Mouse (Mus musculus): Measurements from ENCODE around the gene Atp1a3. TPM values are rescaled to one million over a fixed set of nuclear protein-coding genes. Genes with fewer than 3 reads are reported as not detected.

The Atp1a3 gene
- polyA plus RNA-seq, 1 experiment from 2014 or later = 6.8 TPM

- H3K27ac ChIP-seq (replicated peaks; ENCODE audit: low read depth, low read length) = no peak overlapping the region
- DNase-seq (ENCODE audit: low spot score) (no peak), ATAC-seq (replicated peaks; ENCODE audit: insufficient number of reproducible peaks, low FRiP score, low TSS enrichment, low read depth) (no peak)
- H3K4me1 ChIP-seq (ENCODE audit: control insufficient read depth, insufficient read depth, low read length) = no peaks in the 10 kb centered on the region
- WGBS = 82% methylated on average over 3 of the region's 3 CpGs
- H3K36me3 ChIP-seq (replicated peaks; ENCODE audit: control insufficient read depth, insufficient read depth, low read depth, low read length) = no peaks in the 10 kb centered on the region
- H3K4me2 ChIP-seq (ENCODE audit: low read depth, low read length) = no peak overlapping the region
- H3K9ac ChIP-seq (replicated peaks; ENCODE audit: low read length) = no peak overlapping the region
- no peak overlapping the region for H3K4me3 ChIP-seq (ENCODE audit: low read depth, low read length)
- H3K27me3 ChIP-seq (ENCODE audit: control insufficient read depth, insufficient read depth, low read length) = no peaks in the 10 kb centered on the region
- no peaks in the 10 kb centered on the region for H3K9me3 ChIP-seq (replicated peaks; ENCODE audit: control insufficient read depth, low read length)
These were observed 35.4 kb downstream of the Atp1a3 start for GRCm38 (mm10) chr7:24970341-24970740.

- Histone ChIP-seq H3K4me3 (ENCODE audit: low read depth, low read length) (no peak overlapping the region), H3K4me1 (ENCODE audit: control insufficient read depth, insufficient read depth, low read length) (no peaks in the 10 kb centered on the region; the same call in 1 of the 2 replicates), H3K9ac (replicated peaks; ENCODE audit: low read length) (no peak overlapping the region), H3K4me2 (ENCODE audit: low read depth, low read length) (no peak overlapping the region), H3K36me3 (replicated peaks; ENCODE audit: control insufficient read depth, insufficient read depth, low read depth, low read length) (no peaks in the 10 kb centered on the region), H3K27me3 (ENCODE audit: control insufficient read depth, insufficient read depth, low read length) (no peaks in the 10 kb centered on the region), H3K9me3 (replicated peaks; ENCODE audit: control insufficient read depth, low read length) (no peaks in the 10 kb centered on the region), H3K27ac (replicated peaks; ENCODE audit: low read depth, low read length) (no peak overlapping the region; the same call in 1 of the 2 replicates)
- 73% methylated on average over 12 of the region's 12 CpGs for WGBS
- no peak for ATAC-seq (replicated peaks; ENCODE audit: insufficient number of reproducible peaks, low FRiP score, low TSS enrichment, low read depth)
- no peak for DNase-seq (ENCODE audit: low spot score)
These were observed 36.0 kb downstream of the Atp1a3 start for GRCm38 (mm10) chr7:24969805-24970204.

GRCm38 (mm10) chr7:24968463-24968862 is 37.3 kb downstream of the Atp1a3 start:
- no peak overlapping the region for H3K4me3 ChIP-seq (ENCODE audit: low read depth, low read length)
- 75% methylated on average over 6 of the region's 6 CpGs for whole genome bisulfite sequencing
- no peaks in the 10 kb centered on the region for H3K36me3 ChIP-seq (replicated peaks; ENCODE audit: control insufficient read depth, insufficient read depth, low read depth, low read length)
- no peak overlapping the region for H3K27ac ChIP-seq (replicated peaks; ENCODE audit: low read depth, low read length)
- H3K4me2 ChIP-seq (ENCODE audit: low read depth, low read length) = no peak overlapping the region
- no peak for DNase-seq (ENCODE audit: low spot score)
- no peaks in the 10 kb centered on the region for H3K9me3 ChIP-seq (replicated peaks; ENCODE audit: control insufficient read depth, low read length)
- H3K9ac ChIP-seq (replicated peaks; ENCODE audit: low read length) = no peak overlapping the region
- ATAC-seq (replicated peaks; ENCODE audit: insufficient number of reproducible peaks, low FRiP score, low TSS enrichment, low read depth) = no peak
- no peaks in the 10 kb centered on the region for H3K27me3 ChIP-seq (ENCODE audit: control insufficient read depth, insufficient read depth, low read length)
- no peaks in the 10 kb centered on the region; the same call in 1 of the 2 replicates for H3K4me1 ChIP-seq (ENCODE audit: control insufficient read depth, insufficient read depth, low read length)

GRCm38 (mm10) chr7:24967966-24968365 is 37.8 kb downstream of the Atp1a3 start:
- Histone ChIP-seq H3K27ac (replicated peaks; ENCODE audit: low read depth, low read length) (no peak overlapping the region), H3K4me1 (ENCODE audit: control insufficient read depth, insufficient read depth, low read length) (no peaks in the 10 kb centered on the region; the same call in 1 of the 2 replicates), H3K27me3 (ENCODE audit: control insufficient read depth, insufficient read depth, low read length) (no peaks in the 10 kb centered on the region), H3K9ac (replicated peaks; ENCODE audit: low read length) (no peak overlapping the region), H3K9me3 (replicated peaks; ENCODE audit: control insufficient read depth, low read length) (no peaks in the 10 kb centered on the region), H3K36me3 (replicated peaks; ENCODE audit: control insufficient read depth, insufficient read depth, low read depth, low read length) (no peaks in the 10 kb centered on the region), H3K4me3 (ENCODE audit: low read depth, low read length) (no peak overlapping the region), H3K4me2 (ENCODE audit: low read depth, low read length) (no peak overlapping the region)
- no peak for ATAC-seq (replicated peaks; ENCODE audit: insufficient number of reproducible peaks, low FRiP score, low TSS enrichment, low read depth)
- DNase-seq (ENCODE audit: low spot score) = no peak
- 84% methylated on average over 8 of the region's 8 CpGs for WGBS

GRCm38 (mm10) chr7:24964897-24965535 is 40.7 kb downstream of the Atp1a3 start:
- DNase-seq (ENCODE audit: low spot score) (peak; percentile 88), ATAC-seq (replicated peaks; ENCODE audit: insufficient number of reproducible peaks, low FRiP score, low TSS enrichment, low read depth) (no peak)
- H3K27me3 ChIP-seq (ENCODE audit: control insufficient read depth, insufficient read depth, low read length) = no peaks in the 10 kb centered on the region
- H3K9ac ChIP-seq (replicated peaks; ENCODE audit: low read length) = no peak overlapping the region
- H3K4me2 ChIP-seq (ENCODE audit: low read depth, low read length) = no peak overlapping the region
- H3K4me1 ChIP-seq (ENCODE audit: control insufficient read depth, insufficient read depth, low read length) = no peaks in the 10 kb centered on the region; the same call in 1 of the 2 replicates
- no peak overlapping the region for H3K4me3 ChIP-seq (ENCODE audit: low read depth, low read length)
- no peaks in the 10 kb centered on the region for H3K9me3 ChIP-seq (replicated peaks; ENCODE audit: control insufficient read depth, low read length)
- H3K27ac ChIP-seq (replicated peaks; ENCODE audit: low read depth, low read length) = no peak overlapping the region
- WGBS = 8% methylated on average over 5 of the region's 5 CpGs
- no peaks in the 10 kb centered on the region for H3K36me3 ChIP-seq (replicated peaks; ENCODE audit: control insufficient read depth, insufficient read depth, low read depth, low read length)

- H3K27ac ChIP-seq (replicated peaks; ENCODE audit: low read depth, low read length) = no peak overlapping the region
- ATAC-seq (replicated peaks; ENCODE audit: insufficient number of reproducible peaks, low FRiP score, low TSS enrichment, low read depth) = no peak
- no peak overlapping the region for H3K4me3 ChIP-seq (ENCODE audit: low read depth, low read length)
- DNase-seq (ENCODE audit: low spot score) = no peak
- 76% methylated on average over 2 of the region's 2 CpGs for WGBS
- H3K9ac ChIP-seq (replicated peaks; ENCODE audit: low read length) = no peak overlapping the region
- no peaks in the 10 kb centered on the region; the same call in 1 of the 2 replicates for H3K4me1 ChIP-seq (ENCODE audit: control insufficient read depth, insufficient read depth, low read length)
- no peak overlapping the region for H3K4me2 ChIP-seq (ENCODE audit: low read depth, low read length)
- H3K27me3 ChIP-seq (ENCODE audit: control insufficient read depth, insufficient read depth, low read length) = no peaks in the 10 kb centered on the region
- H3K9me3 ChIP-seq (replicated peaks; ENCODE audit: control insufficient read depth, low read length) = no peaks in the 10 kb centered on the region
- no peaks in the 10 kb centered on the region for H3K36me3 ChIP-seq (replicated peaks; ENCODE audit: control insufficient read depth, insufficient read depth, low read depth, low read length)
These were observed 41.5 kb downstream of the Atp1a3 start for GRCm38 (mm10) chr7:24964288-24964687.

GRCm38 (mm10) chr7:24955226-24955625 is 50.5 kb downstream of the Atp1a3 start:
- 2% methylated on average over 26 of the region's 33 CpGs for WGBS
- no peak for ATAC-seq (replicated peaks; ENCODE audit: insufficient number of reproducible peaks, low FRiP score, low TSS enrichment, low read depth)
- no peak for DNase-seq (ENCODE audit: low spot score)
- H3K36me3 ChIP-seq (replicated peaks; ENCODE audit: control insufficient read depth, insufficient read depth, low read depth, low read length) = no peaks in the 10 kb centered on the region
- peak overlapping the region; percentile 63 for H3K4me2 ChIP-seq (ENCODE audit: low read depth, low read length)
- H3K27me3 ChIP-seq (ENCODE audit: control insufficient read depth, insufficient read depth, low read length) = peaks cover 64% of the 10 kb centered on the region
- H3K9me3 ChIP-seq (replicated peaks; ENCODE audit: control insufficient read depth, low read length) = no peaks in the 10 kb centered on the region
- H3K4me3 ChIP-seq (ENCODE audit: low read depth, low read length) = peak overlapping the region; percentile 30
- H3K4me1 ChIP-seq (ENCODE audit: control insufficient read depth, insufficient read depth, low read length) = peaks cover 5% of the 10 kb centered on the region; the same call in 1 of the 2 replicates
- H3K9ac ChIP-seq (replicated peaks; ENCODE audit: low read length) = peak overlapping the region; percentile 32
- no peak overlapping the region for H3K27ac ChIP-seq (replicated peaks; ENCODE audit: low read depth, low read length)

GRCm38 (mm10) chr7:24954450-24954849 is 51.3 kb downstream of the Atp1a3 start:
- no peak for DNase-seq (ENCODE audit: low spot score)
- peaks cover 5% of the 10 kb centered on the region; the same call in 1 of the 2 replicates for H3K4me1 ChIP-seq (ENCODE audit: control insufficient read depth, insufficient read depth, low read length)

More at GRCm38 (mm10) chr7:24954450-24954849, 51.3 kb downstream of the Atp1a3 start:
- H3K27me3 ChIP-seq (ENCODE audit: control insufficient read depth, insufficient read depth, low read length) = peaks cover 72% of the 10 kb centered on the region
- ATAC-seq (replicated peaks; ENCODE audit: insufficient number of reproducible peaks, low FRiP score, low TSS enrichment, low read depth) = no peak
- no peak overlapping the region for H3K27ac ChIP-seq (replicated peaks; ENCODE audit: low read depth, low read length)
- peak overlapping the region; percentile 63 for H3K4me2 ChIP-seq (ENCODE audit: low read depth, low read length)
- 2% methylated on average over 26 of the region's 30 CpGs for WGBS
- no peaks in the 10 kb centered on the region for H3K9me3 ChIP-seq (replicated peaks; ENCODE audit: control insufficient read depth, low read length)
- no peaks in the 10 kb centered on the region for H3K36me3 ChIP-seq (replicated peaks; ENCODE audit: control insufficient read depth, insufficient read depth, low read depth, low read length)
- peak overlapping the region; percentile 47 for H3K9ac ChIP-seq (replicated peaks; ENCODE audit: low read length)
- peak overlapping the region; percentile 30 for H3K4me3 ChIP-seq (ENCODE audit: low read depth, low read length)
